Mouse (Mus musculus): ENCODE results near the gene Cldnd1. TPM values are rescaled to one million over a fixed set of nuclear protein-coding genes. Genes with fewer than 3 reads are reported as not detected.

The Cldnd1 gene
- polyA plus RNA-seq, 1 experiment from 2014 or later = 121 TPM

DNA sequence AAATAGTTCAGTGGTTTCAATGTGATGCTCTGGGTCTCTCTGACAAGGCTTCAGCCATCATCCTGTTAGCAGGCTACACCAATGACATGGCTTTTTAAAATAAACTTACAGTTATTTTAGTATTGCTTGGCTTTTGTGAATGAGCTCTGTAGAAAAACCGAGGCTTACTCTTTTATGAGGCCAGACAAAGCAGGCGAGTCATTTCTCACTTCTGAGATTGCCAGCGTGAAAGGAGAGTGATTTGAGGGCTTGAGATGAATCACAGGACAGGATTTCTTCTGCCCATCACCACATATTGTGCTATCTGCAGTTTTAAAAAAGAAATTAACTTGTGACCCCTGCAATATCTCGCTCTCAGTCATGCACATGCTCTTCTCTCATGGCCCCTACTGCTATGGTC is 12.7 kb upstream of the Cldnd1 start:
- H3K27ac ChIP-seq = no peak overlapping the region
- H3K9me3 ChIP-seq = no peaks in the 10 kb centered on the region
- H3K36me3 ChIP-seq = no peaks in the 10 kb centered on the region
- 66% methylated on average over 4 of the region's 4 CpGs for WGBS
- no peak for ATAC-seq (ENCODE audit: low FRiP score, low read depth)
- no peaks in the 10 kb centered on the region for H3K4me1 ChIP-seq
- no peak overlapping the region for H3K4me3 ChIP-seq
- no peaks in the 10 kb centered on the region for H3K27me3 ChIP-seq (replicated peaks)
- H3K4me2 ChIP-seq (replicated peaks) = no peak overlapping the region
- H3K9ac ChIP-seq = no peak overlapping the region

- 91% methylated on average over 7 of the region's 7 CpGs for WGBS
- H3K36me3 ChIP-seq = no peaks in the 10 kb centered on the region
- H3K4me2 ChIP-seq (replicated peaks) = no peak within 1 kb of the TSS
- H3K4me1 ChIP-seq = no peaks in the 10 kb centered on the region
- no peaks in the 10 kb centered on the region for H3K27me3 ChIP-seq (replicated peaks)
- no peaks in the 10 kb centered on the region for H3K9me3 ChIP-seq
- ATAC-seq (ENCODE audit: low FRiP score, low read depth) = no peak
- no peak within 1 kb of the TSS for H3K27ac ChIP-seq
- no peak within 1 kb of the TSS for H3K4me3 ChIP-seq
- no peak within 1 kb of the TSS for H3K9ac ChIP-seq
Measured at GRCm38 (mm10) chr16:58718666-58719120, 9.0 kb upstream of the Cldnd1 start, which contains the start of gene Gpr15. Gene Gpr15 (minus strand): TSS chr16:58719070.

- no peak for ATAC-seq (ENCODE audit: low FRiP score, low read depth)
- 93% methylated on average over 2 of the region's 2 CpGs for WGBS
- H3K4me1 ChIP-seq = no peaks in the 10 kb centered on the region
Measured at GRCm38 (mm10) chr16:58722292-58722691, 5.4 kb upstream of the Cldnd1 start.

GRCm38 (mm10) chr16:58726680-58727476 is 832 bp upstream of the Cldnd1 start:
- no peaks in the 10 kb centered on the region for H3K27me3 ChIP-seq (replicated peaks)
- H3K4me2 ChIP-seq (replicated peaks) = peak overlapping the region; percentile 69; the same call in 1 of the 2 replicates
- peaks cover 18% of the 10 kb centered on the region for H3K36me3 ChIP-seq
- no peaks in the 10 kb centered on the region for H3K9me3 ChIP-seq
- no peak overlapping the region for H3K9ac ChIP-seq
- 83% methylated on average over 11 of the region's 11 CpGs for WGBS
- ATAC-seq (ENCODE audit: low FRiP score, low read depth) = no peak
- no peak overlapping the region for H3K4me3 ChIP-seq
- peaks cover 7% of the 10 kb centered on the region; the same call in 1 of the 2 replicates for H3K4me1 ChIP-seq
- H3K27ac ChIP-seq = no peak overlapping the region

More at GRCm38 (mm10) chr16:58722292-58722691, 5.4 kb upstream of the Cldnd1 start:
- Histone ChIP-seq H3K27ac (no peak overlapping the region), H3K9ac (no peak overlapping the region), H3K27me3 (replicated peaks) (no peaks in the 10 kb centered on the region), H3K4me3 (no peak overlapping the region), H3K9me3 (no peaks in the 10 kb centered on the region), H3K4me2 (replicated peaks) (no peak overlapping the region), H3K36me3 (no peaks in the 10 kb centered on the region)

DNA sequence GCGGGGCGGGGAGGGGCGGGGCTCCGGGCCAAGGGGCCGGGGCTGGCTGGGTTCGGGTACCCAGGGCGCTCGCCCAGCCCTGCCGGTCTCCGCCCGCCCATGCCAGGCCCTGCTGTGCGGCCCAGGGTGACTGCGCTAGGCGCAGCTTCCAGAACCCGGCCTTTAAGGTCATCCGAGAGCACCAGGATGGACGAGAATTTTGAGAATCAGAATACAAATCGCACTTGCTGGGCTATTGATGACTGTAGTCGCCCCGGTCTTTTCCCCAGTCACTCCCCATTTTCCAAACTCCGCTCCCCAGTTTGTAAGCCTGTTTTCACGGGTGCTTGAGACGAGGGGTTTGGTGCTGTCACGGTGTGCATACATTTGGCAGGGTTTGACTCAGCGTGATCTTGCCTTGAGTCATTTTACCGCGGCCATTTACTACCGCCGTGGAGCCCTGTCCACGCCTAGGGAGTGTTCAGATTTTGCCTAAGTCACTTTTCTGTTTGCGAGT is 514 bp downstream of the Cldnd1 start:
- 1% methylated on average over 29 of the region's 31 CpGs for WGBS
- peak; percentile 94 for ATAC-seq (ENCODE audit: low FRiP score, low read depth)

GRCm38 (mm10) chr16:58738205-58738604 is 10.5 kb downstream of the Cldnd1 start:
- ATAC-seq (ENCODE audit: low FRiP score, low read depth) = no peak
- H3K4me3 ChIP-seq = no peak overlapping the region
- peaks cover 9% of the 10 kb centered on the region for H3K36me3 ChIP-seq
- H3K4me2 ChIP-seq (replicated peaks) = no peak overlapping the region
- H3K4me1 ChIP-seq = no peaks in the 10 kb centered on the region
- no peaks in the 10 kb centered on the region for H3K9me3 ChIP-seq
- WGBS = 85% methylated on average over 4 of the region's 4 CpGs
- H3K9ac ChIP-seq = no peak overlapping the region
- no peaks in the 10 kb centered on the region for H3K27me3 ChIP-seq (replicated peaks)
- no peak overlapping the region for H3K27ac ChIP-seq

More for the DNA sequence above, 514 bp downstream of the Cldnd1 start:
- no peaks in the 10 kb centered on the region for H3K27me3 ChIP-seq (replicated peaks)
- H3K4me1 ChIP-seq = peaks cover 7% of the 10 kb centered on the region; the same call in 1 of the 2 replicates
- H3K4me2 ChIP-seq (replicated peaks) = peak overlapping the region; percentile 69
- H3K27ac ChIP-seq = peak overlapping the region; percentile 66
- peaks cover 28% of the 10 kb centered on the region for H3K36me3 ChIP-seq
- peak overlapping the region; percentile 82 for H3K9ac ChIP-seq
- H3K9me3 ChIP-seq = no peaks in the 10 kb centered on the region
- peak overlapping the region; percentile 80 for H3K4me3 ChIP-seq

DNA sequence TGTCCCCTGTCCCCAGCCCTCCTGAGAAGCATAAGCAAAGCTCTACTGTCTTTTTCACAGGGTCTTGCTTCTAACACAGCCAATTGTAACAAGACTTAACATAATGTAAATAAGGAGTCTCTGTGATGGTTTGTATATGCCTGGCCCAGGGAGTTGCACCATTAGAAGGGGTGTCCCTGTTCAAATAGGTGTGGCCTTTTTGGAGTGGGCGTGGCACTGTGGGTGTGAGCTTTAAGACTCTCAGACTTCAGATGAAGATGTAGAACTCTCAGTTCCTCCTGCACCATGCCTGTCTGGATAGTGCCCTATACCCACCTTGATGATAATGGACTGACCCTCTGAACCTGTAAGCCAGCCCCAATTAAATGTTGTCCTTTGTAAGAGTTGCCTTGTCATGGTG is 11.1 kb downstream of the Cldnd1 start:
- Histone ChIP-seq H3K4me2 (replicated peaks) (no peak overlapping the region), H3K9me3 (no peaks in the 10 kb centered on the region), H3K27me3 (replicated peaks) (no peaks in the 10 kb centered on the region), H3K4me1 (no peaks in the 10 kb centered on the region), H3K9ac (no peak overlapping the region), H3K27ac (no peak overlapping the region), H3K4me3 (no peak overlapping the region), H3K36me3 (peaks cover 9% of the 10 kb centered on the region)
- WGBS = 89% methylated on average over 1 of the region's 1 CpGs
- ATAC-seq (ENCODE audit: low FRiP score, low read depth) = no peak

- Histone ChIP-seq H3K27ac (no peak overlapping the region), H3K4me1 (no peaks in the 10 kb centered on the region), H3K27me3 (replicated peaks) (no peaks in the 10 kb centered on the region), H3K9ac (no peak overlapping the region), H3K4me2 (replicated peaks) (no peak overlapping the region), H3K4me3 (no peak overlapping the region), H3K36me3 (no peaks in the 10 kb centered on the region), H3K9me3 (no peaks in the 10 kb centered on the region)
- no peak for ATAC-seq (ENCODE audit: low FRiP score, low read depth)
- whole genome bisulfite sequencing = 94% methylated on average over 5 of the region's 5 CpGs
Measured at GRCm38 (mm10) chr16:58740751-58741150, 13.0 kb downstream of the Cldnd1 start.

DNA sequence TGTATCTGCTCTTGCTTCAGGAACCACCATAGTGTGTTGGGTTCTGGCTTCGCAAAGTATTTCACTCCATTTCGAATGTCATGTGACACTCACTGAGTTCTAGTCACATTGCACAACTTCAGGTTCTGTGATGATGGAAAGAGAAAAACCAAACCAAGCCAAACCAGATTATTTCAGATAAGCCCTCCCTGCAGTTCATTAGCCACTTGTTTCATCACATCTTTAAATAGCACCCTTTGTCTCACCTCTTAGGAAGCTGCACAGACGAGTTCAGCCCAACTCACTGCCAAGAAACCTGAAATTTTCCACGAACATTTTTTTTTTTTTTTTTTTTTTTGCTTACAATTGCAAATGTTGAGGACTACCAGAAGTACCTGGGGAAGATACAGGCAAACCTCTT is 19.0 kb downstream of the Cldnd1 start:
- Histone ChIP-seq H3K9me3 (no peaks in the 10 kb centered on the region), H3K4me2 (replicated peaks) (no peak overlapping the region), H3K27me3 (replicated peaks) (no peaks in the 10 kb centered on the region), H3K4me3 (no peak overlapping the region), H3K4me1 (no peaks in the 10 kb centered on the region), H3K27ac (no peak overlapping the region), H3K36me3 (no peaks in the 10 kb centered on the region), H3K9ac (no peak overlapping the region)
- no peak for ATAC-seq (ENCODE audit: low FRiP score, low read depth)
- 84% methylated on average over 4 of the region's 4 CpGs for WGBS

- ATAC-seq (ENCODE audit: low FRiP score, low read depth) = no peak
- Histone ChIP-seq H3K9ac (no peak overlapping the region), H3K27me3 (replicated peaks) (no peaks in the 10 kb centered on the region), H3K9me3 (no peaks in the 10 kb centered on the region), H3K4me3 (no peak overlapping the region), H3K4me1 (no peaks in the 10 kb centered on the region), H3K36me3 (no peaks in the 10 kb centered on the region), H3K4me2 (replicated peaks) (no peak overlapping the region), H3K27ac (no peak overlapping the region)
- WGBS = 21% methylated on average over 1 of the region's 1 CpGs
Measured at GRCm38 (mm10) chr16:58751314-58751713, 23.6 kb downstream of the Cldnd1 start.

- no peak overlapping the region for H3K4me2 ChIP-seq (replicated peaks)
- H3K27me3 ChIP-seq (replicated peaks) = no peaks in the 10 kb centered on the region
Measured at GRCm38 (mm10) chr16:58756191-58756590, 28.5 kb downstream of the Cldnd1 start.

GRCm38 (mm10) chr16:58763076-58763475 is 35.4 kb downstream of the Cldnd1 start, which contains the start of gene Olfr172:
Gene Olfr172 (minus strand): TSS chr16:58763176.
- Histone ChIP-seq H3K27ac (no peak within 1 kb of the TSS), H3K4me2 (replicated peaks) (no peak within 1 kb of the TSS), H3K9me3 (no peaks in the 10 kb centered on the region), H3K4me3 (no peak within 1 kb of the TSS), H3K4me1 (no peaks in the 10 kb centered on the region), H3K36me3 (no peaks in the 10 kb centered on the region), H3K27me3 (replicated peaks) (no peaks in the 10 kb centered on the region), H3K9ac (no peak within 1 kb of the TSS)
- ATAC-seq (ENCODE audit: low FRiP score, low read depth) = no peak
- 90% methylated on average over 1 of the region's 1 CpGs for WGBS

More at GRCm38 (mm10) chr16:58756191-58756590, 28.5 kb downstream of the Cldnd1 start:
- no peak overlapping the region for H3K4me3 ChIP-seq
- H3K9me3 ChIP-seq = no peaks in the 10 kb centered on the region
- ATAC-seq (ENCODE audit: low FRiP score, low read depth) = no peak
- no peak overlapping the region for H3K27ac ChIP-seq
- H3K9ac ChIP-seq = no peak overlapping the region
- no peaks in the 10 kb centered on the region for H3K4me1 ChIP-seq
- H3K36me3 ChIP-seq = no peaks in the 10 kb centered on the region
